Mouse (Mus musculus): ENCODE results near the gene Rela. TPM values are rescaled to one million over a fixed set of nuclear protein-coding genes. Genes with fewer than 3 reads are reported as not detected.

Rela gene
- polyA plus RNA-seq, 1 experiment from 2014 or later, result 48.5 TPM

GRCm38 (mm10) chr19:5609547-5610404 is 27.5 kb upstream of the Rela start, which contains the start of gene Kat5:
Gene Kat5 (minus strand): TSS chr19:5610237.
- ATAC-seq (ENCODE audit: low FRiP score, low read depth), result peak; percentile 95
- Histone ChIP-seq H3K9ac (peak within 1 kb of the TSS; percentile 85), H3K4me1 (peaks cover 20% of the 10 kb centered on the region), H3K27me3 (peaks cover 2% of the 10 kb centered on the region; the same call in 1 of the 2 replicates), H3K4me2 (replicated peaks) (peak within 1 kb of the TSS; percentile 81), H3K9me3 (no peaks in the 10 kb centered on the region), H3K4me3 (peak within 1 kb of the TSS; percentile 65), H3K27ac (peak within 1 kb of the TSS; percentile 97), H3K36me3 (peaks cover 42% of the 10 kb centered on the region)
- WGBS, result under 1% methylated on average over 54 of the region's 55 CpGs

GRCm38 (mm10) chr19:5611973-5612372 is 25.3 kb upstream of the Rela start:
- H3K4me1 ChIP-seq, result peaks cover 20% of the 10 kb centered on the region
- 88% methylated on average over 1 of the region's 1 CpGs for WGBS
- peaks cover 2% of the 10 kb centered on the region; the same call in 1 of the 2 replicates for H3K27me3 ChIP-seq
- no peak overlapping the region for H3K4me2 ChIP-seq (replicated peaks)
- H3K4me3 ChIP-seq, result no peak overlapping the region
- H3K36me3 ChIP-seq, result peaks cover 20% of the 10 kb centered on the region
- H3K9me3 ChIP-seq, result no peaks in the 10 kb centered on the region
- ATAC-seq (ENCODE audit: low FRiP score, low read depth), result no peak
- no peak overlapping the region for H3K27ac ChIP-seq
- H3K9ac ChIP-seq, result no peak overlapping the region

- Histone ChIP-seq H3K27ac (no peak overlapping the region), H3K9ac (no peak overlapping the region), H3K4me3 (no peak overlapping the region), H3K27me3 (peaks cover 2% of the 10 kb centered on the region; the same call in 1 of the 2 replicates), H3K4me1 (peaks cover 20% of the 10 kb centered on the region), H3K9me3 (no peaks in the 10 kb centered on the region), H3K4me2 (replicated peaks) (no peak overlapping the region), H3K36me3 (peaks cover 11% of the 10 kb centered on the region)
- no peak for ATAC-seq (ENCODE audit: low FRiP score, low read depth)
- 71% methylated on average over 3 of the region's 3 CpGs for WGBS
These were observed 24.4 kb upstream of the Rela start for GRCm38 (mm10) chr19:5612762-5613411.

- no peak overlapping the region for H3K9ac ChIP-seq
- no peaks in the 10 kb centered on the region for H3K36me3 ChIP-seq
- WGBS, result 54% methylated on average over 2 of the region's 2 CpGs
- H3K9me3 ChIP-seq, result no peaks in the 10 kb centered on the region
- ATAC-seq (ENCODE audit: low FRiP score, low read depth), result no peak
- no peak overlapping the region for H3K4me2 ChIP-seq (replicated peaks)
- no peak overlapping the region for H3K4me3 ChIP-seq
- H3K27ac ChIP-seq, result no peak overlapping the region
- peaks cover 7% of the 10 kb centered on the region for H3K4me1 ChIP-seq
- peaks cover 2% of the 10 kb centered on the region; the same call in 1 of the 2 replicates for H3K27me3 ChIP-seq
These were observed 22.3 kb upstream of the Rela start for GRCm38 (mm10) chr19:5614953-5615352.

- Histone ChIP-seq H3K27me3 (no peaks in the 10 kb centered on the region), H3K9ac (no peak overlapping the region), H3K27ac (no peak overlapping the region), H3K9me3 (no peaks in the 10 kb centered on the region), H3K4me2 (replicated peaks) (no peak overlapping the region), H3K36me3 (no peaks in the 10 kb centered on the region), H3K4me1 (no peaks in the 10 kb centered on the region), H3K4me3 (no peak overlapping the region)
- ATAC-seq (ENCODE audit: low FRiP score, low read depth), result no peak
- 83% methylated on average over 4 of the region's 4 CpGs for WGBS
These were observed 17.3 kb upstream of the Rela start for GRCm38 (mm10) chr19:5620007-5620406.

- no peak for ATAC-seq (ENCODE audit: low FRiP score, low read depth)
- H3K27me3 ChIP-seq, result no peaks in the 10 kb centered on the region
- H3K4me2 ChIP-seq (replicated peaks), result no peak overlapping the region
- no peaks in the 10 kb centered on the region for H3K36me3 ChIP-seq
- no peak overlapping the region for H3K4me3 ChIP-seq
- no peak overlapping the region for H3K27ac ChIP-seq
- H3K9me3 ChIP-seq, result no peaks in the 10 kb centered on the region
- H3K4me1 ChIP-seq, result no peaks in the 10 kb centered on the region
- WGBS, result 80% methylated on average over 5 of the region's 5 CpGs
- H3K9ac ChIP-seq, result no peak overlapping the region
These were observed 15.4 kb upstream of the Rela start for GRCm38 (mm10) chr19:5621884-5622283.

GRCm38 (mm10) chr19:5625311-5625710 is 12.0 kb upstream of the Rela start:
- Histone ChIP-seq H3K27ac (no peak overlapping the region), H3K9me3 (no peaks in the 10 kb centered on the region), H3K4me2 (replicated peaks) (no peak overlapping the region), H3K9ac (no peak overlapping the region), H3K27me3 (no peaks in the 10 kb centered on the region), H3K4me3 (no peak overlapping the region), H3K4me1 (no peaks in the 10 kb centered on the region), H3K36me3 (no peaks in the 10 kb centered on the region)
- WGBS, result 87% methylated on average over 8 of the region's 8 CpGs
- ATAC-seq (ENCODE audit: low FRiP score, low read depth), result no peak

GRCm38 (mm10) chr19:5629907-5630306 is 7.4 kb upstream of the Rela start:
- H3K27me3 ChIP-seq, result no peaks in the 10 kb centered on the region
- H3K9me3 ChIP-seq, result no peaks in the 10 kb centered on the region
- no peak overlapping the region for H3K9ac ChIP-seq
- no peak overlapping the region for H3K4me3 ChIP-seq
- H3K4me1 ChIP-seq, result no peaks in the 10 kb centered on the region
- no peak overlapping the region for H3K4me2 ChIP-seq (replicated peaks)
- no peak overlapping the region for H3K27ac ChIP-seq
- ATAC-seq (ENCODE audit: low FRiP score, low read depth), result no peak
- H3K36me3 ChIP-seq, result no peaks in the 10 kb centered on the region

- ATAC-seq (ENCODE audit: low FRiP score, low read depth), result no peak
- Histone ChIP-seq H3K36me3 (no peaks in the 10 kb centered on the region), H3K27me3 (no peaks in the 10 kb centered on the region), H3K9me3 (no peaks in the 10 kb centered on the region), H3K4me2 (replicated peaks) (no peak overlapping the region), H3K27ac (no peak overlapping the region), H3K9ac (no peak overlapping the region), H3K4me3 (no peak overlapping the region), H3K4me1 (peaks cover 10% of the 10 kb centered on the region)
- WGBS, result 64% methylated on average over 9 of the region's 9 CpGs
These were observed 5.2 kb upstream of the Rela start for GRCm38 (mm10) chr19:5632120-5632519.

GRCm38 (mm10) chr19:5636036-5636570 is 1.2 kb upstream of the Rela start:
- Histone ChIP-seq H3K27me3 (no peaks in the 10 kb centered on the region), H3K4me1 (peaks cover 26% of the 10 kb centered on the region), H3K9me3 (no peaks in the 10 kb centered on the region), H3K9ac (no peak overlapping the region), H3K4me3 (no peak overlapping the region), H3K4me2 (replicated peaks) (peak overlapping the region; percentile 92), H3K27ac (no peak overlapping the region), H3K36me3 (peaks cover 27% of the 10 kb centered on the region)
- ATAC-seq (ENCODE audit: low FRiP score, low read depth), result no peak
- 80% methylated on average over 7 of the region's 7 CpGs for WGBS

- peak overlapping the region; percentile 92 for H3K4me2 ChIP-seq (replicated peaks)
- H3K4me3 ChIP-seq, result peak overlapping the region; percentile 79
- peak overlapping the region; percentile 82 for H3K27ac ChIP-seq
- no peaks in the 10 kb centered on the region for H3K9me3 ChIP-seq
- peaks cover 26% of the 10 kb centered on the region for H3K4me1 ChIP-seq
- peak overlapping the region; percentile 87 for H3K9ac ChIP-seq
- no peak for ATAC-seq (ENCODE audit: low FRiP score, low read depth)
- WGBS, result 36% methylated on average over 12 of the region's 12 CpGs
- H3K36me3 ChIP-seq, result peaks cover 32% of the 10 kb centered on the region
- no peaks in the 10 kb centered on the region for H3K27me3 ChIP-seq
These were observed 677 bp upstream of the Rela start for GRCm38 (mm10) chr19:5636571-5637041.

GRCm38 (mm10) chr19:5638416-5639005 is 1.2 kb downstream of the Rela start:
- peak overlapping the region; percentile 92 for H3K4me2 ChIP-seq (replicated peaks)
- H3K4me1 ChIP-seq, result peaks cover 26% of the 10 kb centered on the region
- peaks cover 50% of the 10 kb centered on the region for H3K36me3 ChIP-seq
- no peaks in the 10 kb centered on the region for H3K27me3 ChIP-seq
- no peak overlapping the region for H3K27ac ChIP-seq
- no peaks in the 10 kb centered on the region for H3K9me3 ChIP-seq
- WGBS, result 90% methylated on average over 18 of the region's 18 CpGs
- no peak for ATAC-seq (ENCODE audit: low FRiP score, low read depth)
- peak overlapping the region; percentile 79 for H3K4me3 ChIP-seq
- H3K9ac ChIP-seq, result peak overlapping the region; percentile 87
